Mouse (Mus musculus) midbrain, embryonic 11.5 days (tissue): ENCODE results near the gene Prss8. TPM values are rescaled to one million over a fixed set of nuclear protein-coding genes. Genes with fewer than 3 reads are reported as not detected.
"Not testable (repeated sequence)": the region's sequence is repeated elsewhere in the genome, so short reads cannot be mapped to it uniquely, and the experiment has no call there.

Source experiments
- ATAC-seq: fragments of 200-750 bp; cut with Nextera tagmentation; 2 replicates; pipeline ENCODE4 v1.8.0; 2017; ENCODE audit warnings: moderate TSS enrichment, moderate library complexity; ENCODE audit not compliant: low FRiP score
- DNase-seq: peaks from one replicate; pipeline ENCODE4 v3.0.0; 2015; ENCODE audit warnings: low spot score; ENCODE audit errors: missing footprints
- H3K27ac ChIP-seq: fragments of 300-500 bp; sonication (generic); 2 replicates; pipeline ENCODE4 v1.5.1; 2014; ENCODE audit warnings: low read depth, low read length
- H3K27me3 ChIP-seq: fragments of 300-500 bp; sonication (generic); 2 replicates; pipeline ENCODE4 v1.6.1; 2014; ENCODE audit warnings: mild to moderate bottlenecking, low read length, moderate library complexity, mixed read lengths; ENCODE audit not compliant: control insufficient read depth, insufficient read depth
- H3K36me3 ChIP-seq: fragments of 300-500 bp; sonication (generic); 2 replicates; pipeline ENCODE4 v1.6.1; 2014; ENCODE audit warnings: mild to moderate bottlenecking, low read length, moderate library complexity, mixed read lengths; ENCODE audit not compliant: control insufficient read depth, insufficient read depth
- H3K4me1 ChIP-seq: fragments of 300-500 bp; sonication (generic); 2 replicates; pipeline ENCODE4 v1.6.1; 2014; ENCODE audit warnings: low read length; ENCODE audit not compliant: control insufficient read depth, insufficient read depth
- H3K4me2 ChIP-seq: fragments of 300-500 bp; sonication (generic); 2 replicates; pipeline ENCODE4 v1.6.1; 2014; ENCODE audit warnings: mild to moderate bottlenecking, moderate library complexity
- H3K4me3 ChIP-seq: fragments of 300-500 bp; sonication (generic); 2 replicates; pipeline ENCODE4 v1.5.1; 2014; ENCODE audit warnings: low read depth, low read length
- H3K9ac ChIP-seq: fragments of 300-500 bp; sonication (generic); 2 replicates; pipeline ENCODE4 v1.6.1; 2014; ENCODE audit warnings: low read length
- H3K9me3 ChIP-seq: fragments of 300-500 bp; sonication (generic); 2 replicates; pipeline ENCODE4 v1.6.1; 2016; ENCODE audit warnings: low read length; ENCODE audit not compliant: control insufficient read depth
- WGBS: fragments of 180-500 bp; shearing (Covaris S2); extraction: QIAGEN DNeasy Blood & Tissue Kit; methylation state at CpG from one replicate; pipeline ENCODE4 v1.1.7; 2014; 5-methylcytosine and 5-hydroxymethylcytosine counted together
- polyA plus RNA-seq: library from polyadenylated mRNA; unstranded; fragments of >200 nt; fragmentation: Nextera tagmentation; extraction: Ambion mirVana; gene quantifications from 2 replicates; pipeline ENCODE4 v1.2.1, GENCODE M21; 2014

Gene Prss8
- polyA plus RNA-seq, 1 experiment from 2014 or later: 0.78 TPM

DNA sequence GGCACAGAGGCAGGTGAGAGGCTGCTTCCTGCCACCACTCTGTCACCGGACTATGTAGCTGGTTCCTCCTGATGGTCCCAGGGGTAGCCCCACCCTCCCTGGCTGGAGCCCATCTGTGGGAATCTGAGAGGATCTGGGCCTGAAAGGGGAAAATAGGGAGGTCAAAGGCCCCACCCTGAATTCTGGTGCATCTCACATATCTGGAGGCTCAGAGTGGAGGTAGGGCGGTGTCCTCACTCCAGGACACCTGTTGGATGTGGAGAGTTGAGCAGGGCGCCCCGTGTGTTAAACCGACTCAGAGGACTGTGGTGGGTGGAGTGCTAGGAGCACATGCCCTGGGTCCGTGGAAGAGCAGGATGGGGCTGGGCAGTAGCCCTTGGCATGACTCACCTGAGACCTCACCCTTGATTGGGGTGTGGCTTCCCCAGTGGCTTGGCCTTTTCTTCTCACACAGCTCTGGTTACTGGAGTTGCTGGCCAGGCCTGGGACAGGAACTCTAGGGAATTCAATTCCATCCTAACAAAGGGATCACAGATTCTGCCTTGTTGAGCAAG, 16.6 kb upstream of the Prss8 start, which contains the start of gene Prss36:
Gene Prss36, minus strand, starts transcription at position 256 of the 554 bp plus-strand sequence.
- Histone ChIP-seq H3K27ac (no peak within 1 kb of the TSS), H3K4me1 (no peaks in the 10 kb centered on the region), H3K36me3 (no peaks in the 10 kb centered on the region), H3K9me3 (no peaks in the 10 kb centered on the region), H3K4me2 (no peak within 1 kb of the TSS), H3K4me3 (no peak within 1 kb of the TSS), H3K9ac (no peak within 1 kb of the TSS), H3K27me3 (peaks cover 2% of the 10 kb centered on the region; the same call in 1 of the 2 replicates)
- ATAC-seq (no peak), DNase-seq (peak; percentile 69)
- 83% methylated on average over 6 of the region's 6 CpGs for WGBS

- no peaks in the 10 kb centered on the region for H3K36me3 ChIP-seq
- no peaks in the 10 kb centered on the region for H3K4me1 ChIP-seq
- DNase-seq (peak; percentile 76), ATAC-seq (no peak)
- no peak overlapping the region for H3K4me2 ChIP-seq
- WGBS: 11% methylated on average over 23 of the region's 23 CpGs
- H3K27me3 ChIP-seq: peaks cover 2% of the 10 kb centered on the region; the same call in 1 of the 2 replicates
- no peaks in the 10 kb centered on the region for H3K9me3 ChIP-seq
- no peak overlapping the region for H3K4me3 ChIP-seq
- H3K27ac ChIP-seq: no peak overlapping the region
- H3K9ac ChIP-seq: no peak overlapping the region
Measured at GRCm38 (mm10) chr7:127944614-127945013, 14.7 kb upstream of the Prss8 start.

DNA sequence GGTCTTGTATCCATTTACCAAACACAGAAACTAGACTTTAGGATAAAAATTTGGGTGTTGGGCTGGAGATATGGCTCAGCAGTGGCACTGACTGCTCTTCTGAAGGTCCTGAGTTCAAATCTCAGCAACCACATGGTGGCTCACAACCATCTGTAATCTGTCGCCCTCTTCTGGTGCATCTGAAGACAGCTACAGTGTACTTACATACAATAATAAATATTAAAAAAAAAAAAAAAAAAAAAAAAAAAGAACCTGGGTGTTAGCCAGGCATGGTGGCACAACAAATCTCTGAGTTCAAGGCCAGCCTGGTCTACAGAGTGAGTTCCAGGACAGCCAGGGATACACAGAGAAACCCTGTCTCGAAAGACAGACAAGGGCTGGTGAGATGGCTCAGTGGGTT, 12.2 kb upstream of the Prss8 start:
- DNase-seq: peak; percentile 12
- H3K4me1 ChIP-seq, H3K27me3 ChIP-seq, H3K27ac ChIP-seq, H3K36me3 ChIP-seq, H3K9me3 ChIP-seq, ATAC-seq, H3K9ac ChIP-seq, H3K4me3 ChIP-seq, H3K4me2 ChIP-seq: not testable (repeated sequence)
- 51% methylated on average over 2 of the region's 2 CpGs for WGBS

GRCm38 (mm10) chr7:127936216-127936884, 6.4 kb upstream of the Prss8 start:
- Histone ChIP-seq H3K27me3 (no peaks in the 10 kb centered on the region), H3K9ac (peak overlapping the region; percentile 84), H3K4me2 (peak overlapping the region; percentile 98), H3K36me3 (no peaks in the 10 kb centered on the region), H3K9me3 (no peaks in the 10 kb centered on the region), H3K4me1 (peaks cover 19% of the 10 kb centered on the region), H3K27ac (no peak overlapping the region), H3K4me3 (peak overlapping the region; percentile 66)
- 58% methylated on average over 18 of the region's 18 CpGs for WGBS
- DNase-seq (peak; percentile 81), ATAC-seq (peak; percentile 6; the same call in 1 of the 2 replicates)

- peaks cover 19% of the 10 kb centered on the region for H3K4me1 ChIP-seq
- no peaks in the 10 kb centered on the region for H3K36me3 ChIP-seq
- H3K27ac ChIP-seq: no peak overlapping the region; the same call in 1 of the 2 replicates
- H3K9me3 ChIP-seq: no peaks in the 10 kb centered on the region
- peak overlapping the region; percentile 66 for H3K4me3 ChIP-seq
- ATAC-seq (no peak), DNase-seq (no peak)
- H3K27me3 ChIP-seq: no peaks in the 10 kb centered on the region
- H3K9ac ChIP-seq: peak overlapping the region; percentile 84
- H3K4me2 ChIP-seq: peak overlapping the region; percentile 98
- under 1% methylated on average over 37 of the region's 38 CpGs for WGBS
Measured at GRCm38 (mm10) chr7:127935748-127936159, 5.8 kb upstream of the Prss8 start.

GRCm38 (mm10) chr7:127935028-127935722, 5.3 kb upstream of the Prss8 start:
- ATAC-seq (peak; percentile 95), DNase-seq (peak; percentile 100)
- H3K4me3 ChIP-seq: peak overlapping the region; percentile 66
- H3K36me3 ChIP-seq: no peaks in the 10 kb centered on the region
- H3K9ac ChIP-seq: peak overlapping the region; percentile 84
- WGBS: 7% methylated on average over 32 of the region's 32 CpGs
- H3K4me1 ChIP-seq: peaks cover 19% of the 10 kb centered on the region
- H3K27ac ChIP-seq: no peak overlapping the region; the same call in 1 of the 2 replicates
- no peaks in the 10 kb centered on the region for H3K9me3 ChIP-seq
- H3K27me3 ChIP-seq: peaks cover under 1% of the 10 kb centered on the region; the same call in 1 of the 2 replicates
- peak overlapping the region; percentile 98 for H3K4me2 ChIP-seq

DNA sequence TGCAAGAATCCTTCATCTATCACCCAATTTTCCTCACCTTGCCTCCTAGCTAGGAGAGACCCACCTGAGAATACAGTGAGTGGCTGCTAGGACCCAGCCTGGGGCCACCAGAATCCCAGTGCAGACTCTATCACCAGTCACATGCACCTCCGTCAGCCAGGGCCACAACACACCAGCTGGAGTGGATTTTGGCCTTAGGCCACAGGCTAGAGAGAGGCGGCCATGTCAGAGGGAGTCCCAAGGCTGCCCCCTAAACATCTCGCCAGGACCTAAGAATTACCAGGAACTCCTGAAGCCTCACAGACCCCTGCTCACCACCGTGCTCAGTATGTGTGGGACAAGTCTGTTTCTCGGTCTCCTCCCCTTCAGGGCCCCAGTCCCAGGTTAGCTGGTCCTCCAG, 4.2 kb upstream of the Prss8 start:
- Histone ChIP-seq H3K9ac (no peak overlapping the region), H3K4me2 (no peak overlapping the region), H3K36me3 (no peaks in the 10 kb centered on the region), H3K4me1 (peaks cover 19% of the 10 kb centered on the region), H3K9me3 (no peaks in the 10 kb centered on the region), H3K27me3 (peaks cover 6% of the 10 kb centered on the region; the same call in 1 of the 2 replicates), H3K27ac (no peak overlapping the region), H3K4me3 (no peak overlapping the region)
- ATAC-seq (no peak), DNase-seq (no peak)
- WGBS: 89% methylated on average over 5 of the region's 5 CpGs

- no peak overlapping the region for H3K27ac ChIP-seq
- peaks cover 19% of the 10 kb centered on the region for H3K4me1 ChIP-seq
- H3K36me3 ChIP-seq: no peaks in the 10 kb centered on the region
- H3K27me3 ChIP-seq: peaks cover 11% of the 10 kb centered on the region; the same call in 1 of the 2 replicates
- H3K9ac ChIP-seq: no peak overlapping the region
- ATAC-seq (no peak), DNase-seq (peak; percentile 85)
- H3K9me3 ChIP-seq: no peaks in the 10 kb centered on the region
- no peak overlapping the region for H3K4me3 ChIP-seq
- WGBS: 12% methylated on average over 13 of the region's 13 CpGs
- H3K4me2 ChIP-seq: no peak overlapping the region
Measured at GRCm38 (mm10) chr7:127932273-127933031, 2.5 kb upstream of the Prss8 start.
